Mouse (Mus musculus): Measurements from ENCODE around the gene Olfr97.

Olfr97 gene

GRCm38 (mm10) chr17:37194782-37195181 lies 42.3 kb downstream of the Olfr97 start:
- DNase-seq: no peak

GRCm38 (mm10) chr17:37193656-37194055 lies 43.5 kb downstream of the Olfr97 start, which contains the start of gene Ubd:
Gene Ubd (plus strand): TSS chr17:37193892.
- no peak for DNase-seq

- no peak for DNase-seq
These were observed 44.1 kb downstream of the Olfr97 start for GRCm38 (mm10) chr17:37193032-37193431.

GRCm38 (mm10) chr17:37190711-37191110 lies 46.4 kb downstream of the Olfr97 start:
- DNase-seq: peak; percentile 10 to 29

GRCm38 (mm10) chr17:37185474-37185873 lies 51.7 kb downstream of the Olfr97 start:
- no peak for DNase-seq

Data from kidney, postnatal 4 days (tissue).